Mouse (Mus musculus): ENCODE results near the gene Muc1. TPM values are rescaled to one million over a fixed set of nuclear protein-coding genes. Genes with fewer than 3 reads are reported as not detected.

Gene Muc1
- total and polyA plus RNA-seq, 3 experiments, result 0.09 to 0.60 (median 0.38) TPM

DNA sequence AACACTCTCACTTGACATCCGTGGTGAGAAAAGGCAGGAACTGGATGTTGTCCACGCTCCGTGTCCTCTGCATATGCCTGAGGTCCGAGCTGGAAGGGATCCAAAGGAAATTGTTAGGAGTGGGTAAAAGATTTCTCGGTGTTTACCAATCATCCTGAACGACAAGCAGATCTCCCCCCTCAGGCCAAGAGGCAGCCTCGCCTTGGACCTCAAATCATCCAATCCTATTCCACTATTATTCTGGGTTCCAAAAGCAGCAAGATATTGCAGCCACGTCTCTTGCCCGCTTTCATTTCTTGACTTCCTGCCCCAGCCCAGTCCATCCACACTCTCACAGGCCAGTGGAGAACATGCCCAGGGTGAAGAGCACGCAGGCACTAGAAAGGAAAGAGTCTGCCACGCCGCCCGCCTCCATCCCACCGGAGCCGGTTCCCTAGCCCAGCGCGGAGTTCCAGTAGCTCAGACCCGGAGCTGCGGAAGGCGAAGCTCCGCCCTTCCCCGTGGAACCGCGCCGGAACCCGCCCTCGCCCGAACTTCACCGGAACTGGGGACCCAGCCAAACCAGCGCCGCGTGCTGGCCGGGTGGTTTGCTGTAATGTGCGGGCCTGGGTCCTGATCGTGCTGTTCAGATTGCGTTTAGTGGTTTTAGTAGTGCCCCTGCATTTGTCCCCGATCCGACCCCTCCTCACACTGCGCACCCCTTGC is 41.3 kb downstream of the Muc1 start, which contains the start of gene Slc50a1 (continued):
- TF ChIP-seq MAX (IDR thresholded peaks at IDR 0.05; ENCODE audit: low read length) (peak; percentile 89), KAT2A (IDR thresholded peaks at IDR 0.05; ENCODE audit: insufficient replicate concordance, low read length) (0 out of 2 replicates have a peak, but pooled peaks have one; percentile 25)

DNA sequence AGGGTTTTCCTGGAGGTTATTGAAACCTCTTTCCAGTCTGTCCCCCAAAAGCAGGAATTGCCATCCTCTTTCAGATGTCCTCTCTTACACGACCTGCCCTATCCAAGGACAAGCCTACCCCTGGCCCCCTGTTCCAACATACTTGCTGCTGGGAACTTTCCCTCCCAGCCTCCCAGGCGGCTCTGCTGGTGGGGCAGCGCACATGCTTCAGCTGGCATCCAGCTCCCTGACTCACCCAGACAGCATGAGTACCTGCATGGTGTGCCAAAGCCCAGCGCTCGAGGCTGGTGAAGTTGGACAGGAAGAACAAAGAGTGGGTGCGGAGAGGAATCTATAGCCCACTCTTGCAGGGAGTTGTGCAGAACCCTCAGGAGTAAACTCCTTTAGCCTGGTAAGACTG is 42.0 kb downstream of the Muc1 start:
- no peak for DNase-seq (ENCODE audit: extremely low read depth)
- no peak overlapping the region for H3K4me3 ChIP-seq (replicated peaks in 1 of 3; ENCODE audit: low read depth in 2 of 3, low read length in 2 of 3, poor library complexity in 1 of 3)
- H3K36me3 ChIP-seq (replicated peaks in 1 of 2; ENCODE audit: control insufficient read depth in 1 of 2, insufficient read depth in 1 of 2, low read length in 1 of 2), result peaks cover 0 to 13% of the 10 kb centered on the region in 2 experiments
- TF ChIP-seq HCFC1 (IDR thresholded peaks at IDR 0.05; ENCODE audit: low read depth, low read length), result no peak
- H3K4me1 ChIP-seq (ENCODE audit: control insufficient read depth in 1 of 2, insufficient read depth in 2 of 2), result peaks cover 12 to 35% of the 10 kb centered on the region in 2 experiments
- no peak overlapping the region for H3K27ac ChIP-seq (ENCODE audit: insufficient read depth, low read depth)
- H3K4me2 ChIP-seq (ENCODE audit: insufficient read depth, low read depth, poor library complexity, severe bottlenecking), result peak overlapping the region; percentile 13
- H3K79me2 ChIP-seq (replicated peaks; ENCODE audit: control insufficient read depth, extremely low read depth, insufficient read depth, poor library complexity, severe bottlenecking), result peaks cover 12% of the 10 kb centered on the region; the same call in 1 of the 2 replicates
- H3K9ac ChIP-seq (ENCODE audit: insufficient read depth, low read depth), result peak overlapping the region; percentile 84; the same call in 1 of the 2 replicates
- H3K27me3 ChIP-seq (replicated peaks), result no peaks in the 10 kb centered on the region
- dilution Hi-C loops (cut with MboI; ENCODE audit: extremely low pct_ligation_motif_present, extremely low pct_unique_long_range_greater_than_20kb, low sequenced_read_pairs) (no loop called here), in situ Hi-C loops (cut with MboI; ENCODE audit: low pct_ligation_motif_present, low pct_unique_long_range_greater_than_20kb, low sequenced_read_pairs) (no loop called here)
- H3K9me3 ChIP-seq (replicated peaks; ENCODE audit: low read length), result no peaks in the 10 kb centered on the region

DNA sequence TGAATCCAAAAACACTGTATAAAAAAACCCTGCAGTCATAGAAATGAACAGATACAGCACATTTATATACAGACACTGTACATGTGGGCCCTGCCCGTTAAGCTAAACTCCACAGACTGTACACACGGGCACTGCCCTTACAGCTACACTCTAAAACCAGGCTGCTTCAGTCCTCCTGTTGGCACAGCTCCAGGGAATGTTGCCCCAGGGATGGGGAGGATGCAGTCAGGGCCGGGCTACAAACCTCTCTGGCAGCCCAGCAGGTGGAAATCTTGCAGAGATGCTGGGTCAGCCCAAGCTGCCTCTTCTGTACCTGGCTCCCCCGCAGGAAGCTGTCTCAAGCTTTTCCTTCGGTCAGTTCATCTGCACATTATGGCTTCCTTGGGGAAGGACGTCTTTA is 42.9 kb downstream of the Muc1 start:
- Histone ChIP-seq H3K27me3 (replicated peaks) (no peaks in the 10 kb centered on the region), H3K4me1 (ENCODE audit: control insufficient read depth in 1 of 2, insufficient read depth in 2 of 2) (peaks cover 12 to 31% of the 10 kb centered on the region in 2 experiments)
- in situ Hi-C loops (cut with MboI; ENCODE audit: low pct_ligation_motif_present, low pct_unique_long_range_greater_than_20kb, low sequenced_read_pairs), result no loop called here

DNA sequence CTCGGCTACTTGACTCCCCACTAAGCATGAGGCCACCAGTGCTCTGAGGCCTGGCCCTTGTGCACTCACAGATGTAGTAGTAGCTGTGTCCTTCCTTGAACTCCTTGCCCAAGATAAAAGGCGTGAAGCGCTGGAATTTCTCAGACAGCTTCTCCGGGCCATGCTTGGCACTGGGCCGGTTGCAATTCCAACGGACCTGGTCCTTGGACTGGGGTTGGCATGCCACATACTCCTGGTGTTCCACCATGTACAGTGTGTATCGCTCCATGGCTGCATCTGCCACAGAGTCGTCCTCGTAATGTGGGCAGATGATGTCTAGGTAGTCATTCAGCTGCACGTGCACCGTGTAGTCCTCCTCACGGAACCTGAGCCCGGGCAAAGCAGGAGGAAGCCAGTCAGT is 47.2 kb downstream of the Muc1 start:
- DNase-seq (ENCODE audit: extremely low read depth), result no peak
- no peaks in the 10 kb centered on the region for H3K79me2 ChIP-seq (replicated peaks; ENCODE audit: control insufficient read depth, extremely low read depth, insufficient read depth, poor library complexity, severe bottlenecking)
- no peak overlapping the region for H3K9ac ChIP-seq (ENCODE audit: insufficient read depth, low read depth)
- no peak overlapping the region for H3K27ac ChIP-seq (ENCODE audit: insufficient read depth, low read depth)
- TF ChIP-seq GABPA (IDR thresholded peaks at IDR 0.05; ENCODE audit: insufficient replicate concordance, low read depth, low read length) (no peak), USF2 (conservative IDR thresholded peaks at IDR 0.05; ENCODE audit: low read depth, low read length) (no peak), POLR2A (IDR thresholded peaks at IDR 0.05; ENCODE audit: low read depth, low read length) (no peak), TBP (conservative IDR thresholded peaks at IDR 0.05; ENCODE audit: low read depth, low read length) (no peak), JUN (IDR thresholded peaks at IDR 0.05; ENCODE audit: insufficient read depth, low read depth, low read length) (no peak), UBTF (IDR thresholded peaks at IDR 0.05; ENCODE audit: low read depth, low read length) (no peak), NRF1 (IDR thresholded peaks at IDR 0.05; ENCODE audit: low read depth, low read length) (no peak), RAD21 (IDR thresholded peaks at IDR 0.05; ENCODE audit: low read depth, low read length) (no peak), MAZ (IDR thresholded peaks at IDR 0.05; ENCODE audit: low read depth, low read length) (no peak)
- in situ Hi-C loops (cut with MboI; ENCODE audit: low pct_ligation_motif_present, low pct_unique_long_range_greater_than_20kb, low sequenced_read_pairs), result no loop called here
- no peaks in the 10 kb centered on the region for H3K9me3 ChIP-seq (replicated peaks; ENCODE audit: low read length)
- H3K27me3 ChIP-seq (replicated peaks), result peaks cover 7% of the 10 kb centered on the region
- H3K4me3 ChIP-seq (replicated peaks in 1 of 3; ENCODE audit: low read depth in 2 of 3, low read length in 2 of 3, poor library complexity in 1 of 3), result no peak overlapping the region
- no peak overlapping the region for H3K4me2 ChIP-seq (ENCODE audit: insufficient read depth, low read depth, poor library complexity, severe bottlenecking)
- H3K4me1 ChIP-seq (ENCODE audit: control insufficient read depth in 1 of 2, insufficient read depth in 2 of 2), result peaks cover 10 to 15% of the 10 kb centered on the region in 2 experiments
- dilution Hi-C loops (cut with MboI; ENCODE audit: extremely low pct_ligation_motif_present, extremely low pct_unique_long_range_greater_than_20kb, low sequenced_read_pairs), result no loop called here
- H3K36me3 ChIP-seq (replicated peaks in 1 of 2; ENCODE audit: control insufficient read depth in 1 of 2, insufficient read depth in 1 of 2, low read length in 1 of 2), result no peaks in the 10 kb centered on the region

More for the DNA sequence above, 42.9 kb downstream of the Muc1 start:
- Histone ChIP-seq H3K27ac (ENCODE audit: insufficient read depth, low read depth) (no peak overlapping the region), H3K9ac (ENCODE audit: insufficient read depth, low read depth) (no peak overlapping the region), H3K4me2 (ENCODE audit: insufficient read depth, low read depth, poor library complexity, severe bottlenecking) (no peak overlapping the region), H3K4me3 (replicated peaks in 1 of 3; ENCODE audit: low read depth in 2 of 3, low read length in 2 of 3, poor library complexity in 1 of 3) (no peak overlapping the region), H3K79me2 (replicated peaks; ENCODE audit: control insufficient read depth, extremely low read depth, insufficient read depth, poor library complexity, severe bottlenecking) (peaks cover 12% of the 10 kb centered on the region; the same call in 1 of the 2 replicates), H3K9me3 (replicated peaks; ENCODE audit: low read length) (no peaks in the 10 kb centered on the region), H3K36me3 (replicated peaks in 1 of 2; ENCODE audit: control insufficient read depth in 1 of 2, insufficient read depth in 1 of 2, low read length in 1 of 2) (peaks cover 0 to 13% of the 10 kb centered on the region in 2 experiments)
- no peak for DNase-seq (ENCODE audit: extremely low read depth)
- dilution Hi-C loops (cut with MboI; ENCODE audit: extremely low pct_ligation_motif_present, extremely low pct_unique_long_range_greater_than_20kb, low sequenced_read_pairs), result no loop called here
- TF ChIP-seq KAT2A (IDR thresholded peaks at IDR 0.05; ENCODE audit: insufficient replicate concordance, low read length) (no peak), IRF4 (IDR thresholded peaks at IDR 0.05; ENCODE audit: low read depth, low read length) (no peak), CHD2 (IDR thresholded peaks at IDR 0.05; ENCODE audit: low read length) (no peak), RCOR1 (conservative IDR thresholded peaks at IDR 0.05; ENCODE audit: low read depth, low read length) (no peak), POLR2AphosphoS2 (IDR thresholded peaks at IDR 0.05; ENCODE audit: low read depth, low read length) (no peak), MAFK (IDR thresholded peaks at IDR 0.05; ENCODE audit: insufficient replicate concordance, low read length) (no peak), GABPA (IDR thresholded peaks at IDR 0.05; ENCODE audit: insufficient replicate concordance, low read depth, low read length) (no peak)
